Mouse (Mus musculus) cerebellum, adult 11 months (tissue): ENCODE data around the gene Tcea3.
A peak's percentile ranks its signal among the peaks of the same experiment; 100 is the strongest.

Source experiments
- DNase-seq: peaks from one replicate; pipeline ENCODE4 v3.0.0; 2022

Gene Tcea3

GRCm38 (mm10) chr4:136282621-136283480, 35.3 kb downstream of the Tcea3 start:
- no peak for DNase-seq

GRCm38 (mm10) chr4:136283783-136284182, 36.3 kb downstream of the Tcea3 start:
- no peak for DNase-seq

- peak; percentile 57 for DNase-seq
Observed at GRCm38 (mm10) chr4:136284455-136284854, 36.9 kb downstream of the Tcea3 start, which contains the start of gene Zfp46. Zfp46 (plus strand) TSS chr4:136284683.

- DNase-seq: peak; percentile 26
Observed at GRCm38 (mm10) chr4:136284891-136285290, 37.4 kb downstream of the Tcea3 start.

GRCm38 (mm10) chr4:136285348-136285810, 37.9 kb downstream of the Tcea3 start:
- peak; percentile 92 for DNase-seq

- DNase-seq: peak; percentile 95
Observed at GRCm38 (mm10) chr4:136285811-136286371, 38.4 kb downstream of the Tcea3 start.

GRCm38 (mm10) chr4:136289918-136290780, 42.6 kb downstream of the Tcea3 start:
- no peak for DNase-seq

GRCm38 (mm10) chr4:136290781-136291595, 43.5 kb downstream of the Tcea3 start:
- no peak for DNase-seq

GRCm38 (mm10) chr4:136291692-136292091, 44.2 kb downstream of the Tcea3 start:
- DNase-seq: no peak

- DNase-seq: no peak
Observed at GRCm38 (mm10) chr4:136295941-136296340, 48.4 kb downstream of the Tcea3 start.

- DNase-seq: no peak
Observed at GRCm38 (mm10) chr4:136302462-136302861, 54.9 kb downstream of the Tcea3 start.

- DNase-seq: no peak
Observed at GRCm38 (mm10) chr4:136304181-136304580, 56.7 kb downstream of the Tcea3 start.

GRCm38 (mm10) chr4:136308355-136308754, 60.8 kb downstream of the Tcea3 start:
- DNase-seq: no peak

- DNase-seq: no peak
Observed at GRCm38 (mm10) chr4:136309780-136310179, 62.3 kb downstream of the Tcea3 start.

GRCm38 (mm10) chr4:136310229-136311041, 62.9 kb downstream of the Tcea3 start, which contains the start of gene Hnrnpr:
Hnrnpr (plus strand) TSS chr4:136310942.
- peak; percentile 99 for DNase-seq

- peak; percentile 45 for DNase-seq
Observed at GRCm38 (mm10) chr4:136311042-136311999, 63.8 kb downstream of the Tcea3 start.

GRCm38 (mm10) chr4:136312616-136313015, 65.1 kb downstream of the Tcea3 start:
- DNase-seq: no peak

GRCm38 (mm10) chr4:136317667-136318066, 70.1 kb downstream of the Tcea3 start:
- DNase-seq: no peak

- no peak for DNase-seq
Observed at GRCm38 (mm10) chr4:136320016-136320415, 72.5 kb downstream of the Tcea3 start.

- peak; percentile 16 for DNase-seq
Observed at GRCm38 (mm10) chr4:136324226-136324625, 76.7 kb downstream of the Tcea3 start.
